Mouse (Mus musculus) myocyte (in vitro differentiated cells): ENCODE measurements around the gene Stom.

ENCODE experiments used
- CEBPB ChIP-seq: IDR thresholded peaks from 2 replicates; pipeline ENCODE4 v1.6.1; 2011; ENCODE audit warnings: mild to moderate bottlenecking, moderate library complexity; ENCODE audit not compliant: poor library complexity, insufficient read depth, severe bottlenecking
- E2F4 ChIP-seq: IDR thresholded peaks from one replicate; pipeline ENCODE4 v1.6.1; 2011; ENCODE audit warnings: mild to moderate bottlenecking, control low read depth, moderate library complexity; ENCODE audit not compliant: insufficient read depth
- MAX ChIP-seq: IDR thresholded peaks from one replicate; pipeline ENCODE4 v1.6.1; 2011; ENCODE audit warnings: low read depth, mild to moderate bottlenecking, control low read depth
- MYOD1 ChIP-seq, 3 experiments: IDR thresholded peaks; one replicate each; pipeline ENCODE4 v1.6.1; 2011; ENCODE audit warnings: control low read depth in 2 of 3, low read depth in 2 of 3, mild to moderate bottlenecking in 2 of 3, moderate library complexity in 1 of 3; ENCODE audit not compliant: insufficient read length in 2 of 3, control insufficient read depth in 1 of 3
- MYOG ChIP-seq, 3 experiments: IDR thresholded peaks; one replicate each; pipeline ENCODE4 v1.6.1; 2011; ENCODE audit warnings: control low read depth in 2 of 3, low read depth in 2 of 3, mild to moderate bottlenecking in 2 of 3; ENCODE audit not compliant: insufficient read length in 2 of 3, control insufficient read depth in 1 of 3, insufficient read depth in 1 of 3
- POLR2A ChIP-seq: IDR thresholded peaks from one replicate; pipeline ENCODE4 v1.6.1; 2011; ENCODE audit warnings: low read depth, mild to moderate bottlenecking, control low read depth, moderate library complexity; ENCODE audit not compliant: insufficient read length
- POLR2AphosphoS2 ChIP-seq: IDR thresholded peaks from one replicate; pipeline ENCODE4 v1.6.1; 2011; ENCODE audit warnings: low read depth, control low read depth; ENCODE audit not compliant: insufficient read length
- TCF12 ChIP-seq: IDR thresholded peaks from one replicate; pipeline ENCODE4 v1.6.1; 2011; ENCODE audit warnings: mild to moderate bottlenecking, control low read depth; ENCODE audit not compliant: poor library complexity, insufficient read depth, severe bottlenecking

DNA sequence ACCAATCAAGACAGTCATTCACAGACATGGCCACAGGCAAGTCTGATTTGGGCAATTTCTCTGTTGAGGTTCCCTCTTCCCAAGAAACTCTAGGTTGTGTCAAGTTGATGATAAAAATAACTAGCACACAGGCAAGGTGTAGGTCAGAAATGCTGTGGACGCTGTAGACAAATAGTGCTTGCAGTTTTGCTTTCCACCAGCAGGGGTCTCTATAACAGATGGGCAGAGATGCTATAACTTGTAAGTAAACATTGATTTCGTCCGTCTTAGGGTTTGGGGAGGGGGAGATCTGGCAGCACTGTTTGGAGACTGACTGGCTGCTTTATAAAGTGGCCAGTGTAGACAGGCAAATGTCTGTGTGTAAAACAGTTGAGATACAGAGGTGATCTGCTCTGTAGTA is 44.9 kb downstream of the Stom start:
- TF ChIP-seq POLR2A = no peak
- no peak for TF ChIP-seq TCF12
- no peak for TF ChIP-seq MYOG (IDR thresholded peaks at IDR 0.05; ENCODE audit: control insufficient read depth in 1 of 3, insufficient read depth in 1 of 3, insufficient read length in 2 of 3, low read depth in 2 of 3)
- no peak for TF ChIP-seq POLR2AphosphoS2
- TF ChIP-seq CEBPB = no peak
- TF ChIP-seq MYOD1 (IDR thresholded peaks at IDR 0.05; ENCODE audit: control insufficient read depth in 1 of 3, insufficient read length in 2 of 3, low read depth in 2 of 3) = no peak
- no peak for TF ChIP-seq MAX
- no peak for TF ChIP-seq E2F4
